Mouse (Mus musculus): ENCODE measurements around the gene Cd9. TPM values are rescaled to one million over a fixed set of nuclear protein-coding genes. Genes with fewer than 3 reads are reported as not detected.

Gene Cd9
- polyA plus RNA-seq (2014; fragmentation: Nextera tagmentation; extraction: Ambion mirVana): 42.6 and 45.9 TPM in 2 replicates

GRCm38 (mm10) chr6:125494092-125494871 is at the start of gene Cd9:
Gene Cd9, minus strand, starts transcription at chr6:125494791.
- H3K4me2 ChIP-seq (replicated peaks; ENCODE audit: low read depth, low read length): peak within 1 kb of the TSS; percentile 84
- peak within 1 kb of the TSS; percentile 28 for H3K9ac ChIP-seq (ENCODE audit: low read depth, low read length)
- under 1% methylated on average over 60 of the region's 61 CpGs for WGBS
- peaks cover 13% of the 10 kb centered on the region for H3K27me3 ChIP-seq (ENCODE audit: control insufficient read depth, insufficient read depth, low read length)
- ATAC-seq (ENCODE audit: low FRiP score) (peak; percentile 84), DNase-seq (ENCODE audit: low spot score) (peak; percentile 79)
- H3K36me3 ChIP-seq (ENCODE audit: control insufficient read depth, insufficient read depth, low read length): no peaks in the 10 kb centered on the region
- peak within 1 kb of the TSS; percentile 43 for H3K4me3 ChIP-seq (ENCODE audit: low read depth, low read length)
- no peak within 1 kb of the TSS for H3K27ac ChIP-seq (ENCODE audit: low read depth, low read length)
- no peaks in the 10 kb centered on the region for H3K9me3 ChIP-seq (ENCODE audit: control insufficient read depth, low read length)
- H3K4me1 ChIP-seq (replicated peaks; ENCODE audit: control insufficient read depth, insufficient read depth, low read length): peaks cover 5% of the 10 kb centered on the region

- Histone ChIP-seq H3K4me2 (replicated peaks; ENCODE audit: low read depth, low read length) (no peak overlapping the region), H3K27me3 (ENCODE audit: control insufficient read depth, insufficient read depth, low read length) (no peaks in the 10 kb centered on the region), H3K27ac (ENCODE audit: low read depth, low read length) (no peak overlapping the region), H3K9ac (ENCODE audit: low read depth, low read length) (no peak overlapping the region), H3K9me3 (ENCODE audit: control insufficient read depth, low read length) (no peaks in the 10 kb centered on the region), H3K4me1 (replicated peaks; ENCODE audit: control insufficient read depth, insufficient read depth, low read length) (no peaks in the 10 kb centered on the region), H3K4me3 (ENCODE audit: low read depth, low read length) (no peak overlapping the region), H3K36me3 (ENCODE audit: control insufficient read depth, insufficient read depth, low read length) (no peaks in the 10 kb centered on the region)
- ATAC-seq (ENCODE audit: low FRiP score) (no peak), DNase-seq (ENCODE audit: low spot score) (no peak)
- 84% methylated on average over 6 of the region's 6 CpGs for WGBS
These were observed 46.7 kb upstream of the Cd9 start for GRCm38 (mm10) chr6:125541296-125541695.

DNA sequence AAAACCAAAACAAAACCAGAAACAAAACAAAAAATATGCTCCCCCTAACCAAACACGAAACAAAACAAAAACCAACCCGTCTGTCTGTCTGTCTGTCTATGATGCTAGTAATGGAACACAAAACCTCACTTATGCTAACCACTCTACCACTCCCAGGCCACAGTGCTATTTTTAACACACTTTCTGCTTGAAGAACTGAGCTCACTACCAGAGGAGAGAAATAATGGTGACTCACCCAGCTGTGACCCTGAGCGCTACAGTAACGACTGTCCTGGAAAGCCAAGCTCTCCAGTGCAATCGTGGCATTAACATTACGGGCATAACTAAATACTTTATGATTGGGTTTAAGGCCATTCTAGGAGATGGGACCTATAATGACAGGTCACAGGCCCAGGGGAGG is 46.2 kb upstream of the Cd9 start:
- Histone ChIP-seq H3K9ac (ENCODE audit: low read depth, low read length) (no peak overlapping the region), H3K4me1 (replicated peaks; ENCODE audit: control insufficient read depth, insufficient read depth, low read length) (no peaks in the 10 kb centered on the region)
- 94% methylated on average over 6 of the region's 6 CpGs for WGBS

GRCm38 (mm10) chr6:125540199-125540598 is 45.6 kb upstream of the Cd9 start:
- WGBS: 84% methylated on average over 10 of the region's 10 CpGs

More for the DNA sequence above, 46.2 kb upstream of the Cd9 start:
- Histone ChIP-seq H3K4me3 (ENCODE audit: low read depth, low read length) (no peak overlapping the region), H3K9me3 (ENCODE audit: control insufficient read depth, low read length) (no peaks in the 10 kb centered on the region), H3K27me3 (ENCODE audit: control insufficient read depth, insufficient read depth, low read length) (no peaks in the 10 kb centered on the region), H3K36me3 (ENCODE audit: control insufficient read depth, insufficient read depth, low read length) (no peaks in the 10 kb centered on the region), H3K4me2 (replicated peaks; ENCODE audit: low read depth, low read length) (no peak overlapping the region), H3K27ac (ENCODE audit: low read depth, low read length) (no peak overlapping the region)
- no peak for ATAC-seq (ENCODE audit: low FRiP score)
- no peak for DNase-seq (ENCODE audit: low spot score)

GRCm38 (mm10) chr6:125539423-125539822 is 44.8 kb upstream of the Cd9 start:
- WGBS: 79% methylated on average over 8 of the region's 8 CpGs
- Histone ChIP-seq H3K9me3 (ENCODE audit: control insufficient read depth, low read length) (no peaks in the 10 kb centered on the region), H3K4me3 (ENCODE audit: low read depth, low read length) (no peak overlapping the region), H3K9ac (ENCODE audit: low read depth, low read length) (no peak overlapping the region), H3K27ac (ENCODE audit: low read depth, low read length) (no peak overlapping the region), H3K36me3 (ENCODE audit: control insufficient read depth, insufficient read depth, low read length) (no peaks in the 10 kb centered on the region), H3K27me3 (ENCODE audit: control insufficient read depth, insufficient read depth, low read length) (no peaks in the 10 kb centered on the region), H3K4me2 (replicated peaks; ENCODE audit: low read depth, low read length) (no peak overlapping the region), H3K4me1 (replicated peaks; ENCODE audit: control insufficient read depth, insufficient read depth, low read length) (no peaks in the 10 kb centered on the region)
- ATAC-seq (ENCODE audit: low FRiP score) (no peak), DNase-seq (ENCODE audit: low spot score) (no peak)

More at GRCm38 (mm10) chr6:125540199-125540598, 45.6 kb upstream of the Cd9 start:
- Histone ChIP-seq H3K4me2 (replicated peaks; ENCODE audit: low read depth, low read length) (no peak overlapping the region), H3K4me3 (ENCODE audit: low read depth, low read length) (no peak overlapping the region), H3K9ac (ENCODE audit: low read depth, low read length) (no peak overlapping the region), H3K4me1 (replicated peaks; ENCODE audit: control insufficient read depth, insufficient read depth, low read length) (no peaks in the 10 kb centered on the region), H3K27me3 (ENCODE audit: control insufficient read depth, insufficient read depth, low read length) (no peaks in the 10 kb centered on the region), H3K36me3 (ENCODE audit: control insufficient read depth, insufficient read depth, low read length) (no peaks in the 10 kb centered on the region), H3K27ac (ENCODE audit: low read depth, low read length) (no peak overlapping the region), H3K9me3 (ENCODE audit: control insufficient read depth, low read length) (no peaks in the 10 kb centered on the region)
- ATAC-seq (ENCODE audit: low FRiP score): no peak
- no peak for DNase-seq (ENCODE audit: low spot score)

- H3K4me2 ChIP-seq (replicated peaks; ENCODE audit: low read depth, low read length): no peak overlapping the region
- no peak overlapping the region for H3K9ac ChIP-seq (ENCODE audit: low read depth, low read length)
- H3K4me3 ChIP-seq (ENCODE audit: low read depth, low read length): no peak overlapping the region
- no peak overlapping the region for H3K27ac ChIP-seq (ENCODE audit: low read depth, low read length)
- H3K4me1 ChIP-seq (replicated peaks; ENCODE audit: control insufficient read depth, insufficient read depth, low read length): no peaks in the 10 kb centered on the region
- no peaks in the 10 kb centered on the region for H3K9me3 ChIP-seq (ENCODE audit: control insufficient read depth, low read length)
- no peaks in the 10 kb centered on the region for H3K27me3 ChIP-seq (ENCODE audit: control insufficient read depth, insufficient read depth, low read length)
- 86% methylated on average over 5 of the region's 5 CpGs for WGBS
- ATAC-seq (ENCODE audit: low FRiP score) (no peak), DNase-seq (ENCODE audit: low spot score) (no peak)
- no peaks in the 10 kb centered on the region for H3K36me3 ChIP-seq (ENCODE audit: control insufficient read depth, insufficient read depth, low read length)
These were observed 43.9 kb upstream of the Cd9 start for GRCm38 (mm10) chr6:125538469-125538868.

- Histone ChIP-seq H3K9me3 (ENCODE audit: control insufficient read depth, low read length) (no peaks in the 10 kb centered on the region), H3K4me3 (ENCODE audit: low read depth, low read length) (no peak overlapping the region), H3K36me3 (ENCODE audit: control insufficient read depth, insufficient read depth, low read length) (no peaks in the 10 kb centered on the region), H3K27ac (ENCODE audit: low read depth, low read length) (no peak overlapping the region), H3K4me2 (replicated peaks; ENCODE audit: low read depth, low read length) (no peak overlapping the region), H3K27me3 (ENCODE audit: control insufficient read depth, insufficient read depth, low read length) (no peaks in the 10 kb centered on the region), H3K9ac (ENCODE audit: low read depth, low read length) (no peak overlapping the region), H3K4me1 (replicated peaks; ENCODE audit: control insufficient read depth, insufficient read depth, low read length) (no peaks in the 10 kb centered on the region)
- DNase-seq (ENCODE audit: low spot score) (no peak), ATAC-seq (ENCODE audit: low FRiP score) (no peak)
- 83% methylated on average over 5 of the region's 5 CpGs for WGBS
These were observed 40.4 kb upstream of the Cd9 start for GRCm38 (mm10) chr6:125534990-125535389.

- no peak for DNase-seq (ENCODE audit: low spot score)
- H3K9me3 ChIP-seq (ENCODE audit: control insufficient read depth, low read length): no peaks in the 10 kb centered on the region
- H3K36me3 ChIP-seq (ENCODE audit: control insufficient read depth, insufficient read depth, low read length): no peaks in the 10 kb centered on the region
- no peak overlapping the region for H3K4me2 ChIP-seq (replicated peaks; ENCODE audit: low read depth, low read length)
- H3K9ac ChIP-seq (ENCODE audit: low read depth, low read length): no peak overlapping the region
- H3K4me1 ChIP-seq (replicated peaks; ENCODE audit: control insufficient read depth, insufficient read depth, low read length): no peaks in the 10 kb centered on the region
- no peaks in the 10 kb centered on the region for H3K27me3 ChIP-seq (ENCODE audit: control insufficient read depth, insufficient read depth, low read length)
- no peak overlapping the region for H3K27ac ChIP-seq (ENCODE audit: low read depth, low read length)
- no peak for ATAC-seq (ENCODE audit: low FRiP score)
- H3K4me3 ChIP-seq (ENCODE audit: low read depth, low read length): no peak overlapping the region
- WGBS: 88% methylated on average over 11 of the region's 11 CpGs
These were observed 38.6 kb upstream of the Cd9 start for GRCm38 (mm10) chr6:125533104-125533650.

DNA sequence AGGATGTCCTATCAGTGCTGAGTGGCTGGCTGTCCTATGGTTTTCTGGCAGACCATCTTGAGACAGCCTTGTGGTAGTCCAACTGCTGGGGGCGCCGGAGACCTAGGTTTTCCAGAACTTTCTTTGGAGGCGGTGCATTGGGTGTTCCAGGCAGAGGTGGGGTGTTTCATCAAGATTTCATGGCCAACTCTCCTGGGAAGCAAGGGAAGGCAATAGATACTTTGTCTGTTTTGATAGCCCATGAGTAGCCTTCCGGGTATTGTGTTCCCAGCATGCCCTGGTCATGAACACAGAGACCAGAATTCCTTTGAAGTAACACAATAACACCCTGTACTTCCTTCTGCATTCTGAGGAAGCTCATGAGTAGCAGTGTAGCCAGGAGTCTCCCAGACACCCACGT is 34.9 kb upstream of the Cd9 start:
- 88% methylated on average over 5 of the region's 5 CpGs for WGBS
- Histone ChIP-seq H3K9me3 (ENCODE audit: control insufficient read depth, low read length) (no peaks in the 10 kb centered on the region), H3K4me3 (ENCODE audit: low read depth, low read length) (no peak overlapping the region), H3K36me3 (ENCODE audit: control insufficient read depth, insufficient read depth, low read length) (no peaks in the 10 kb centered on the region), H3K4me1 (replicated peaks; ENCODE audit: control insufficient read depth, insufficient read depth, low read length) (no peaks in the 10 kb centered on the region), H3K27me3 (ENCODE audit: control insufficient read depth, insufficient read depth, low read length) (no peaks in the 10 kb centered on the region), H3K9ac (ENCODE audit: low read depth, low read length) (no peak overlapping the region), H3K4me2 (replicated peaks; ENCODE audit: low read depth, low read length) (no peak overlapping the region), H3K27ac (ENCODE audit: low read depth, low read length) (no peak overlapping the region)
- no peak for ATAC-seq (ENCODE audit: low FRiP score)
- no peak for DNase-seq (ENCODE audit: low spot score)
